Mouse (Mus musculus): ENCODE measurements at regions not wholly inside any gene's neighbourhood (a gene's known extent, or its start where the extent isn't known, plus 50 kb on each side); places are given as distances from the start of the nearest gene placed in this dataset.
A peak's percentile ranks its signal among the peaks of the same experiment; 100 is the strongest.

DNA sequence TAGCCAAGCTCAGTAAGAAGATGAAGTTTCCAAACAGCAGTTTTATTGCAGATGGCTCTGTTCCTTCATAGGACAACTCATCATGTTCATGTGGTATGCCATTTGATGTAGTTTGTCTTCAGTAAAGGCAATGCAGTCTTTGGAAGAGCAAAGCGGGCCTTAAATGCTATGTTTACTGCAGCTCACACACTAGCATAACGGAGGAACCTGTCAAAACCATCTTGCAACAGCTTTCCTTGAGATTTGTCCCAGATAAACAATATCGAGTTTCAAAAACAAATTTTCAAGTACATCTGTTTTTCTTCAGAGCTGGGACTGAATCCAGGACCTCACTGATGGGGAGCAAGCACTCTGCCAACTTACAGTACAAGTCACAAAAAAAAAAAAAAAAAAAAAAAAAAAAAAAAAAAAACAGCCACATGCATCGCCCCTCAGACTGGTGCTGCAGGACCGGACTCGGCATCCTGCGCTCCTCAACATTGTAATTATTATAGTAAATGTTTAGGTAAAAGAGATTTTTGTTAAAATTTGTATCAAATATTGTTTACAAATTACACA, 1023.4 kb upstream of the Lingo2 start:
- TF ChIP-seq CTCF (IDR thresholded peaks at IDR 0.05; ENCODE audit: borderline replicate concordance, extremely low read depth, insufficient read depth, insufficient read length) (no peak), POLR2A (IDR thresholded peaks at IDR 0.05; ENCODE audit: borderline replicate concordance, extremely low read depth, insufficient read depth, insufficient read length, poor library complexity, severe bottlenecking) (no peak)
- peak; percentile 74 for DNase-seq (ENCODE audit: low read depth)
